Mouse (Mus musculus) 3T3-L1 (cell line): ENCODE measurements at regions not wholly inside any gene's neighbourhood (a gene's known extent, or its start where the extent isn't known, plus 50 kb on each side); places are given as distances from the start of the nearest gene placed in this dataset.

Experiments
- DNase-seq: peaks from one replicate; pipeline ENCODE4 v3.0.0-alpha.2; 2015; ENCODE audit warnings: low read depth, low spot score

DNA sequence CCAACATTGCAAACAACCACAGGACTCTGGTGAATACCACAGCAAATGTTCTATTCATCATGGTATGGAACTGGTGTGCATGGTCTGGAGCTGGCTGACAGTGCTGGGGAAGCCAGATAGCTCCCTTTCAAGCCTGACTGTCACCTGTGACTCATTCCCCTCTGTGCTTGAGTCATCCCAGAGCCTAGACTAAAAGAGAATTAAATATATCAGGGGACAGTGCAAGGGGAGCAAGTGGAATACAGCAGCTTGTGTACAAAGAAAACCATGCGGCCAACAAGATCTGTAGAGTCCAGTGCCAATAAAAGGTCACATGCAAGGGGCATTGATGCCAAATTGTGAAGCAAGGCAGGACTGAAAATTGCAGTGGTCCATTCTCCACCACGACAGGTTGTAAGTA, 117.7 kb downstream of the Pah start:
- DNase-seq: peak; percentile 32

DNA sequence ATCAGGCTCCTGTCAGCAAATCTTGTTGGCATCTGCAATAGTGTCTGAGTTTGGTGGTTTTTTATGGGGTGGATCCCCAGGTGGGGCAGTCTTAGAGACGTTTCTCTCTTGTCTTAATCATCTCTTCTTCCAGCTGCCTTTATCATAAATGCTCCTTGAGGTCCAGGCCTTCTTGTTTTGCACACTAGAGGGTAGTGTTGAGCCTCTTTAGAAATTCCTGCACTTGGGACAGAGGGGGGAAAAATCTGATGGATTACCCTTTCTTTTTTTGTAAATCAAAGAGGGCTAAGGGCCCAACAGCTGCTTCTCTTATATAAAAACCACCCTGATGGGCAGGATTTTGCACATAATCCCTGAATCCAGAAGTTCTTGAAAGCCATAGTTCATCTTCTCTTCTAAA, 127.5 kb downstream of the Pah start:
- peak; percentile 69 for DNase-seq

DNA sequence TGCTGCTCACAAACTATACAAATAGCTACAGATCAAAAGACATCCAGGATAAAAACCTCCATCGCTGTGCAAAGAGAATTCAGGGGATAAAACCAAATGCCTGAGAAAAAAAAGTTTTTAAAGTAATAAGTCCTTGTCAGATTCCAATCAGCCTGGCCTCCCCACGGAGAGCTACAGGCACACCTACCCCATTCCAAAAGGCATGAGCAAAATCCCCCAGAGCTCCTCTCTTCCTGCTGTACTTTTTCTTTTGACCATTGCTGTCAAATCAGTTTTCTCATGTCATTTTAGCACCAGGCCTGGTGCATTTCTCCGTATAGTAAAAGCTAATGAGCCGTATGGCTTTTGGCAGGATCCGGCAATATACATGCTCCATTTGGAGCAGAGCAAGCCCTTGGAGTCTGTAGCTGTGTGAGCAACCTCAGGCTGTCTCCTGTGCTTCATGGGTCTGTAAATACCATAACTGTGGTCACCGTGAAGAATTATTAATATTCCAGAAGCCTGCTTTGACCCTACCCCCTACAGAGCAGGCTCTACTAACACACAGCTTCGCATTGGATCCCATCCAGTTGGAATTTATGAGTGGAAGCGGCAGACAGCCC, 130.6 kb downstream of the Pah start:
- no peak for DNase-seq

DNA sequence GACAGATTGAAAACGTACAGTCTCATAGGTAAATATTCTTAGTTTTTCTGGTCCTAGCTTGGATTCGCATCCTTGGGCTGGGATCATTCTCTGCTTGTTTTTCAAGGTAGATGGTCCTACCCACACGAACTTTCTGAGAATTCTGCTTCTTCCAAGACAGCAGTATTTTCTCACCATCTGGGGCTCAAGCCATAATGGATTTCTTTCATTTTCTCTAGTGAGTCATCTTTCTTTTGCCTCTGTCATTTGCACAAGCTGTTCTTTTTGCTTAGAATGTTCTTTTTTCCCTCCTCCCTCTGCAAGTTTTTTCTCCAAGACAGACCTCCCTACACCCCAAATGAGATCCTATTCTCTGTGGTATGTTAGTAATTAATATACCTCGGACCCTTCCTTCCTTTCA, 132.5 kb downstream of the Pah start:
- no peak for DNase-seq

DNA sequence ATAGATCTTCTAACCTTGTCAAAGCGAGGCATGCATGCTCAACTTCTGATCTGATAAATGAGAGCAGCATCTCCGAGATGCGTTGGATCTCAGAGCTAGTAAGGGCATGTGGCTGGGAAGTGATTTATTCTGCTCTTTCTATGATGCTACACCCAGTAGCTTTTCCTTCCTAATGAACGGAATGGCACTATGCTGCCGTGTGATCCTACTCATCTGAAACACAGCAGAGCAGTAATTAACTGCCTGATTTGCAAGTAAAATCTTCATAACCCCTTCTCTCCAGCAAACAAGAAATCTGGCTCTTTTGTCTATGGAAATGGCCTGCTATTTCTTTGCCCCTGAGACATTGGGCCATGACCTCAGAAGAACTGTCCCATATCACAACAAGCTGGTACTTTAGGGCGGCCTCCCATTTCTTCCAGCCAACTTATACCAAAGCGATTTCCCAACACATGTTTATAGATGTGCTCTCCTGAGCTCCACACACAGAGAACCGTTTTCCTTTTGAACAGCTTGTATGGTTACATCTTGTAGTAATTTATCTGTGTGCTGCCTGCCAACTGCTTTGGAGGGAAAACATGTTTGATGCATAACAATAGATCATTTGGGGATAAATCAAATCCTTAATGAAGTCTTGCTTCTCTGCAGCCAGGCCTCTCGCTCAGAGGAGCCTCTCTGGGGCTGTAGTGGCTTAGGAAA, 144.6 kb downstream of the Pah start:
- DNase-seq: no peak

DNA sequence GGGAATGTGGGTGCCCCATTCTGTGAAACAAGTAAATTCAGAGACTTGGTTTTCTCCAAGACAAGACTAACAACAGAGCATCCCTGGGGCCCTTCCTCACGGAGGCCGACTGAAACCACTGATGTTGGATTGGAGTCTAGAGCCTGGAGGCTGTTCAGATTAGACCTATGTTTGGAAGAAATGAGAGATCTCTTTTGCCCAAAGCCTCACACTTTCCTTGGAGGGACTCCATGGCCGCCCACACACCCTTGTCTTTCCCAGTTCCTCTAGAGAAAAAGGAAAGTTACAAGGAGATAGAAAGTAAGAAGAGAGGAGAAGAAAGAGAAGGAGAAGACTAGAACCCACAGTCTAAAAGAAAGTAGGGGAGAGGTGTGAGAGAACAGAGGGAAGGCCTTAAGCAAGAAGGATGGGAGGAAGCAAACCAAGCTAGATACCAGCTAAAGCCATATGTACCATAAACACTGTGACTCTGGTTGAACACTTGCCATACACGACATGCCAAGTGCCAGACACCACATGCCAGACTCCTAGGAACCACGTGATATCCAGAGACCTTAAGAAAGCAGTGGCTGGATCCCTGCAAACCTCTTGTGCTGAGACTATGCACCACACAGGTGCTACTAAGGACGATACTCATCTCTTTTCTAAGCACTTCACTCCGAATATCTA, 145.3 kb downstream of the Pah start:
- DNase-seq: no peak

DNA sequence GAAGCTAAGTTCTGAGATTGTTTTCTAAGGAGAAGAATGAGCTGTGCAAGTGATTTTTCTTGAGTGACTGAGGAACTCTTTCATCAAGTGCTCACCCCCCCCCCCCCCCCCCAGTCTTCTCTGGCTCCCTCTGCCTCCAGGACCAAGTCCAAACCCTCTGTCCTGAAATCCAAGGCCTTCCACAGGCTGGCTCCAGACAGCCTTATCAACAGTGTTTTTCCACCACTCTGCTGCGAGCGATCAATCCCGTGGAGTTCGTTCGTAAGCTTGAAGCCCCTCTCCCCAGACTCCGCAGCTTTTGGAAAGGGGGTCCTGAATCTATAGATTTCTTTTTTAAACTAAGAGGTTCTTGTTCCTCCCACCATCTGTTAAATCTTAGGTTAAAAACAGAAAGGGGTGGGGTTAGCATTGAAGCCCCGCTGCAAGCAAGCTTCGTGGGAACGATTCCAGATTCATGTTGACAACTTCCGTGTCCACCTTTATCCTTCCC, 146.1 kb downstream of the Pah start:
- no peak for DNase-seq

DNA sequence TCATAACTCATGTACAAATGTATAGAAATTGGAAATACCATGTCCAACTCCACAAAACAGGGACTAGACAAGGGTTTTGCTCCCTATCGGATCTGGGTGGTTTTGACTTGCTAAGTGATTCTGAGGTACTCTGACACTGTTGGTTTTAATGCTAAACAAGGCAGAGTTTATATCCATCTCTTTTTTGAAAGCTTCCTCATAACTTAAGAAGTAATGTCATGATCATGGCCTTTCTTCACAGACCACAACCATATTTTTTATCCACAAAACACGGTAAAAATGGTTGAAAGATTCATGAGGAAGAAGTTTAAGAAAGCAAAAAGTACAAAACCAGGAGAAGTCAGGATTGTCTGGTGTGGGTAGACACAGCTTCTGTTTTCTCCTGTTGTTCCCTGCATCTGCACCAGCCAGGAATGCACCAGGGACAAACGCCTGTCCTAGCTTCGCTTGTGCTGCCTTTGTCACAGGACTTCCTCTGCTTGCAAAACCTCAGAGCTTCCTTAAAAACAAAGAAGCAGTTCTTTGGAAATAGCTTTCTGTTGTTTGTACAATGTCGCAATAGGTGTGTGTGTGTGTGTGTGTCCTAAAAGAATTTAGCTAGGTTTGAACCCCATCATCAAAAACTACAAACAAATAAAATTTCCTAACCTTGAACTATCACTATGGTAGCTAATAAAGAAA, 153.3 kb downstream of the Pah start:
- no peak for DNase-seq

DNA sequence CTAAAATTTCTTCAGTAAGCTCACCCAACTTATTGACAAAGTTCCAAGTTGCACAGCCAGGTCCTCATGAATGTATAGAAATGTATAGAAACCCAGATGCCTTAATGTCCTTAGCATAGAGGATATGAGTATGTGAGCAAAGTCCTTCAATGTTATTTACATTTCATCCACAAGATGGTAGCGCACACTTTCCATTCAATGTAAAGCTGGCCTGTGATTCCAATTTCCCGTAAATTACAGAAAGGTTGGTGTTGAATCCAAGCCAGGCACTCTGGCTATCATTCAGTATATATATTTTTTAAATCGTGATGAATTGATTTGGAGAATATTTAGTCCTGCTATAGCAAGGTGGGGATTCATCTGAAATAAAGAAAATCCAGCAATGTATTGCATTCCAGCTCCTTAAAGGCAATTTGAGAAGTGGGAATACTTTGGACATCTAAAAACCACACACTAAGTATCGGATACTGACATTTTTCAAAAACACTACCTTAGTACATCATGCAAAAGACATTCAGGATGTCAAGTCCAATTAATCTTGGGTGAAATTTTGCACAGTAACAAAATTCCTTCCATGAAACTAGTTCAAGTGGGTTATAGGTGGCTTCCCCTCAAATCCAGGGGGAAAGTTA, 154.6 kb downstream of the Pah start:
- DNase-seq: peak; percentile 72

DNA sequence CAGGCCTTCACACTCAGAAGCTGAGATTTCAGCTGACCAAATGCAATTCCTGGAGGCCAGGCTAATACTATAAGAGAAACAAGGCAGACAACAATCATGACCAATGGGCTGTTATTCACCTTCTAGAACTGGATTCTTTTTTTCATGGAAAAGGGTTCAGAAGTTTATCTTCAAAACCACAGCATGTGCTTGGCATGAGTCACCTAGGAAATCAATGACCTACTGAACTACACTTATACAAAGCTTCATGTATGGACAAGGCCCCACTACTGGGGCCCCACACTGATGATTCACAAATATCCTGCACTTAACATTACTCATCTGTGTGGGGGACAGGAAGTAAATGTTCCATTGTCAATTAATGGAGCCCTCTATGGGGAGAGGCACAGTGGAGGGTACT, 157.4 kb downstream of the Pah start:
- peak; percentile 83 for DNase-seq

DNA sequence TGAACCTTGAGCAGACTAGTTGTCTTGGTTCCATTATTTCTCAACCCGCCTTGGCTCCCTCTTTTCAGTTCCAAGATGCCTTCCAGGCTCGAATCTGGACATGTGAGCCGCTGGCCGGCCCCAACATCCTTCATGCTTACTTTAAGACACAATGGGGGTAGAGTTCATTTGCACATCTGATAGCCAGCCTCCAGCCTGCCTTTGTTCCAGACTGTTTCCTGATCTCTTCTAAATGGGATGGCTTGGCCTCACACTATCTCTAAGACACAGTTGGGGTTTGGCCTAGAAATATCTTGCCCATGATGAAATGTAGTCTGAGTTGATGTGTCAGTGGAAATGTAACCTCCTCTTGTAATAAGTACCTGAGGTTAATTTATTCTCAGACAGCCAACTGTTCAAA, 164.7 kb downstream of the Pah start:
- DNase-seq: no peak

DNA sequence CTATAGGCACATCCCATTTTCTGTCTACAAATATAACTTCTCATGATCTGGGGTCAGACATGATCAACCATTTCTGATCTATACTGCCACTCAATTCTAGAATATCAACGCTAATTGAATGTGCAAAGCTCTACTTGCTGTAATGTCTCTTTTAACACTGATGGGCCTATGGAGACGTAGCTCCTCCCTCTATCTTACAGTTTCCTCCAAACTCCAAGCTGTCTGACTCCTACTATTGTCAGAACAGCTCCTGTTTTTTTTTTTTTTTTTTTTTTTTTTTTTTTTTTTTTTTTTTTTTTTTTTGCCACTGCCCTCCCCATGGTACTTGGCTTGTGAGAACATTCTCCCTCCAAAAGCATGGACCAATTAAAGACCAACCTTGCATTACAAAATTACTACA, 165.2 kb downstream of the Pah start:
- DNase-seq: no peak

DNA sequence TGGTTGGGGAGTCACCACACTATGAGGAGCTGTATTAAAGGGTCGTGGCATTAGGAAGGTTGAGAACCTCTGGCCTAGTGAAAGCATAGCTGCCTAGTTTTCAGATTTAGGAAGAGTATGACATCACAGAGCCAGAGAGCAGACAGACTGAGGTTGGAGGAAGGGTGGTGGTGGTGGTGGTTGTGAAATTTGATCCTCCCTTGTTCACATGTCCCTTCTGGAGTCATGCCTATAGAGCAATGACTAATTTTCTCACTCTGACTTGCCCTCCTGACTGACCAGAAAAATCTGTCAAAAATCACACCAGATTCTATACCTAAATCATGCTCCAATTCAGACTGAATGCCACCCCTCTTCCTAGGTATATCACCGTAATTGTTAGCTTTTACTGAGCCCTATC, 166.2 kb downstream of the Pah start:
- peak; percentile 81 for DNase-seq

DNA sequence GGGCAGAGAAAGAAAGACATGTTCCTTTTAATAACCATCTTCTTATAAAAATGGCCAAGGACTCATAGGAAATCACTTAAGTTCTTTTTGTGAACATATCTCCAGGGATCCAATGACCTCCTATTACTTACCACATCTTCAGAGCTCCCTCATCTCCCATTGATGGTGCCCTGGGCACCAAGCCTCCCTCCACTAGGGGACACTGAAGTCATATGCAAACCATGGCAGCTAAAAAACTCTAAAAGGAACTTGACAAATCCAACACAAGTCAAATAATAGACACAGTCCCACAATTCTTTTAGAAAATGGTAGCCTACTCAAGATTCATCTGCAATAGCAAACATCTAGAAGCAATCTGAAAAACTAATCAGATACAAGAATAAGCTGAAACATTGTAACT, 167.2 kb upstream of the Igf1 start:
- DNase-seq: peak; percentile 62

DNA sequence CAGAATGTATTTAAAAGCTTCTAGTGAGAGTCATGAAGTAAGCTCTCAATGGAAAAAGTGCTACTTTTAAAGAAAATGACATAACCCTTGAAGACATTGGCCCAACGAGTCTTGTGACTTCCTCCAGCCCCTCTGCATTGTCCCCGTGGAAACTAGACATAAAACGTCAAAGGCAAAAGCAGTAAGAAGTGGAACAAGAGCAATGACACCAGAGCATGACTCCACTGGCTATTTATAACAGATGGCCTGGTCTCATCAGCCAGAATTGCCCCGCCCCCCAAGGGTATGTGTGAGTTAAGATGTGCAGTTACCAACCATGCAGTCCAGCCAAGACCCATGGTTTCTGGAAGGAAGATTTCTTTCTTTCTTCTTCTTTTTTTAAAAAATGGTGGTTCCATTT, 161.6 kb upstream of the Igf1 start:
- DNase-seq: no peak

DNA sequence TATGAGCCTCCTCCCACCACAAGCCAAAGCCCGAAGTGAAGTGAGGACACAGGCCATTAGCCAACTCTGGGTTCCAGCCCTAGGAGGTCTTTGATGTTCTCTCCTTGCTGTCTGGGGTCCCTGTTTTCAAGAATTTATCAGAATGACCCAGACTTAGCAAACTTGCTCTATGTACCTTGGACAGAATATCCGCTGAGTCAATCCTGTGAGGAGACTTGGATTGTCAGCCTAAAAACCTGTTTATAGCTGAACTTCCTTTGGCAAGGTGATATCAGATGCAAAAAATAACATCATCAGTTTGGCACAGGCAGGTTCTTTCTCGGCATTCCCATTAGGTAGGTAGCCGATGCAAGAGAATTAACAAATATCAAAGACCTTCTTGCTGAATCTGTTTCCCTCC, 146.9 kb upstream of the Igf1 start:
- DNase-seq: no peak

DNA sequence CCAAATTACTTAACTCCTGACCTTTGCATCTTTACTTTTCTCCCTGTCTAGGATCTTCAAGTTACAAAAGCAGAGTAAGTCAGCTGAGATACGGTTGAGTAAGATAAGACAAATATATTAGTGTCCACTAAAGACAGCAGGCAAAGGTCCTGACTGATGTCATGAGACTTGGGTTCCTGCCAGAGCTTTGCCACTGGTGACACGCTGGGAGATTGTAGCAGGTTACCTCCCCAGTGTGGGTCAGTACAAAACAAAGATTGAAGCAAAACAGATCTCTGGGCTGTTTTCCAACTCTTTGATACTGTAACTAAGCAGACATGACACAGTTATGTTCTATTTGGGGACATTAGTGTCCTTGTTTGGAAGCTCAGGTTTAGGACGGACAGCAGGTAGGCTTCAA, 146.3 kb upstream of the Igf1 start:
- no peak for DNase-seq

DNA sequence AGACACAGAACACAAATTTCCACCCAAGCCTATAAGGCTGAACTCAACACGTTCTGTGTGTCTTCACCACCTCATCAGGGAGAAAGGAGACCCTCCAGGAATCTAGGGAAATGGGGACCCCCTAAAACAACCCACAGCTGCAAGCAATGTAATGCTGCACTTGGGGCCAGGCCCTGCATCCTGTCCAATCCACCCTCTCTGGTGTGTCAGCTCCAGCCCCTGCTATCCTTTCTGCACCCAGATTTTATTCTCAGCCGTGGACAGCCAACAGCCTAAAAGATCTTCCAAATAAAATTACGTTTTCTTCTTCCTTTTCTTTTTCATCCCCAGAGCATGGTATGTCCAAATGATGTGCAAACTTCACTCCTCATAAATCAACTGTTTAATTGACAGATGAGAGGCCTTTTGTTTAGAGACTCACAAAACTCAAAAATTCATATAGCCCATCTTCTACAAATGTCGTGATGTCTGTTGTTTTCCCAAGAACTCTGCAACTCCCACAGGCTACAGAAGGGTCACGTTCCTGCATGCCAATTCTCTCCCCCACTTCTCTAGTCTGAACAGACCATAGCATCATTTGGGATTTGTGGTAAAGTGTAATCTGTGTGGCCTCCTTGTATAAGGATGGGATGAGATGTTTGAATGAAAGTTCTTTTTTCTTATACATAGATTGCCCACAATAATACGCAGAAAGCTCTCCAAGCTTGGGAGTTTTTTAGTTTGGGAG, 142.0 kb upstream of the Igf1 start:
- no peak for DNase-seq

DNA sequence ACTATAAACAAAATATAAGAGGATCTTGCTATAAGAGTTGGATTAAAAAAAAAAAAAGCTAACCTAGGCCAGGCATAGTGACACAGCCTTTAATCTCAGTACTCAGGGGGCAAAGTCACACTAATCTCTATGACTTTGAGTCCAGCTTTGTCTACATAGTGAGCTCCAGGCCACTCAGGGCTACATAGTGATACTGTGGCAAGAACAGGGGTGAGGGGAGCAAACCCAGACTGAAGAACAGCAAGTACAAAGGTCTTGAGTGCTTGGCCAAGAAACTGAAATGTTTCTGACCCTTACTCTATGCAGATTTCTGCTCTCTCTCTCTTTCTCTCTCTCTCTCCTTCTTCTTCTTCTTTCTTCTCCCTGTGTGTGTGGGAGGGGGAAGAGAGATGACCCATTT, 140.9 kb upstream of the Igf1 start:
- no peak for DNase-seq

DNA sequence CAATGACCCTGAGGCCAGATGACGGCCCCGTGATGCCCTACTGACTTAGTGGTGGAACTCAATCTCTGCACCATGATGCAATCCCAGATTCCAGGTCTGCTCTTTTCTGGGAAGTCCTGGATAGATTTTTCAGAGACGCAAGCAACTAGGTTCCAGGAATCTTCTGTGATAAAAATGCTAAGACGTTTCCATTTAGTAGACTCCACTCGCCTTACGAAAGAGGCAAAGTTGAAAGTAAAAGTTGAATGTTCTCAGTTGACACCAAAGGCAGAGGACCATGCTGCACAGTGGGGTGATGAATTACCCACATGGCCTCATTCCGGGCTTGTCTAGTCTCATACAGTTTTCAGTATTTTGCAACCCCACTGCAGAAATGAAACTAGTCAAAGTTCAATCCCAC, 139.6 kb upstream of the Igf1 start:
- DNase-seq: no peak

DNA sequence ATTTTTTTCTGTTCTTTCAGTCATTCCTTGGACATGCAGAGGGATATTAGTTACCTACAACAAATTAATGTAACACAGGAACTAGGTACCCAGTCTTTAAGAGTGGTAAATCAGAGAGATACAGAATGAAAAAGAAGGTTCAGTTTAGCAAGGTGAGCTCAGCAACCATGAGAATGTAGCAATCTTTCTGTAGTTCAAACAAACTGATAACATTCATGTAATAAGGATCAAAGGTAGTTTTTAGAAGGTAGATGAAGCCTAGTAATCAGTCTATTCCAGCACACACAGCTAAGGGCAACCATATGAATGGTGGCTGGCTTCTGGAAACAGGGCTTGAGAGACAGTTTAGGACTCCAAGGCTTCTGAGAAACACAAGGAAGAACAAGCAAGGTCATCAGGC, 138.1 kb upstream of the Igf1 start:
- no peak for DNase-seq
